ENCODE assay signal across 8 mouse cellular contexts in the genomic region with DNA sequence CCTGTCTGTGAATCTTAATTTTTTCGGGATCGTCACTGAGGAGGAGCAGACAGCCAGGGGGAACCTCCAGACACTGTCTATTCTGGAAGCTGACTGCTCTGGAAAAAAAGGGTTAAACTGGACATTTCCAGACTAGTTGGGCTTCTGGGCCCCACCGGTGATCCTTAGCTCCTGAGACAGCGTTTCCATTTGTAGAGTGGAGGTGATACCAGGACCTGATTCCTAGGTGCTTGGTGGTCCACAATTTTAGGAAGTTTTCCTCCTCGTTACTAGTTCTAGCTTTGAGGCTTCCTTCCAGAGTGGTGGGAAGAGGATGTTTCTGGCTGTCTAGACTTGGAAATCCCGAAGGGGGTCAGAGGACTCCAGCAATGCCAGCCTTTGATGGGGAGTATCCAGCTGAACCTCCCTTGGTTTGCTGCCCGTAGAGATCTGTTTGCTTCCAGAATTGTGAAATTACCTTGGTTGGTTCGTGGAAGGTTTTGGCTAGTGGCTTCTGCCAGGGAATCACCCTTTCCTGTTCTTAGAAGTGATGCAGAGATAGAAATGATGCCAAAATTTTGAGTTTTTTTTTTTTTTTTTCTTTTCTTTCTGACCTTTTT. TPM values are rescaled to one million over a fixed set of nuclear protein-coding genes. Genes with fewer than 3 reads are reported as not detected.
DNase-seq lines count a peak whose midpoint lies in the region; ATAC-seq and TF ChIP-seq lines count a peak whose summit lies in the region.
"Had no signal": no experiment of that assay in that cellular context is flagged by ENCODE, and none has a peak within 500 bp of the region (broad histone marks: within the 10 kb centered on the region; RNA-seq: fewer than 3 reads in every experiment).

No protein-coding gene starts in this region.

- H3K9ac ChIP-seq in lung, embryonic 15.5 days = peak overlapping the region; percentile 96
- H3K9ac ChIP-seq in embryonic facial prominence, embryonic 15.5 days = peak overlapping the region; percentile 97
- peak overlapping the region; percentile 93 for H3K9ac ChIP-seq in intestine, postnatal 0 days (ENCODE audit: low read depth, low read length)

- H3K4me1 ChIP-seq in lung, embryonic 15.5 days = peaks cover 32% of the 10 kb centered on the region
- peaks cover 38% of the 10 kb centered on the region for H3K4me1 ChIP-seq in embryonic facial prominence, embryonic 15.5 days
- peaks cover 16% of the 10 kb centered on the region for H3K4me1 ChIP-seq in intestine, postnatal 0 days (replicated peaks; ENCODE audit: control insufficient read depth, insufficient read depth, low read length)
- H3K4me1 ChIP-seq in olfactory bulb, adult 2 months (ENCODE audit: control insufficient read depth, insufficient read depth, low read length) = peaks cover 23% of the 10 kb centered on the region

- H3K27me3 ChIP-seq in lung, embryonic 15.5 days = no peaks in the 10 kb centered on the region
- no peaks in the 10 kb centered on the region for H3K27me3 ChIP-seq in embryonic facial prominence, embryonic 15.5 days
- H3K27me3 ChIP-seq in intestine, postnatal 0 days (replicated peaks; ENCODE audit: control insufficient read depth, insufficient read depth, low read length) = no peaks in the 10 kb centered on the region

- TF ChIP-seq POLR2A in olfactory bulb, adult 2 months (IDR thresholded peaks at IDR 0.05; ENCODE audit: insufficient read depth, low read depth, low read length) = no peak

- peak overlapping the region; percentile 75; the same call in 1 of the 2 replicates for H3K27ac ChIP-seq in lung, embryonic 15.5 days
- H3K27ac ChIP-seq in embryonic facial prominence, embryonic 15.5 days (replicated peaks) = peak overlapping the region; percentile 90
- peak overlapping the region; percentile 85; the same call in 1 of the 2 replicates for H3K27ac ChIP-seq in intestine, postnatal 0 days (ENCODE audit: low read depth, low read length)
- H3K27ac ChIP-seq in olfactory bulb, adult 2 months (ENCODE audit: insufficient read depth, low read depth, low read length) = no peak overlapping the region

- H3K9me3 ChIP-seq in lung, embryonic 15.5 days = no peaks in the 10 kb centered on the region
- H3K9me3 ChIP-seq in embryonic facial prominence, embryonic 15.5 days (replicated peaks) = no peaks in the 10 kb centered on the region
- H3K9me3 ChIP-seq in intestine, postnatal 0 days (ENCODE audit: control insufficient read depth) = no peaks in the 10 kb centered on the region

- no peaks in the 10 kb centered on the region for H3K36me3 ChIP-seq in lung, embryonic 15.5 days
- H3K36me3 ChIP-seq in embryonic facial prominence, embryonic 15.5 days = no peaks in the 10 kb centered on the region
- peaks cover 5% of the 10 kb centered on the region; the same call in 1 of the 2 replicates for H3K36me3 ChIP-seq in intestine, postnatal 0 days (ENCODE audit: control insufficient read depth, insufficient read depth)

- no peak for TF ChIP-seq CTCF in intestine, postnatal 0 days (IDR thresholded peaks at IDR 0.05; ENCODE audit: low read depth)
- no peak for TF ChIP-seq CTCF in olfactory bulb, adult 2 months (IDR thresholded peaks at IDR 0.05; ENCODE audit: insufficient read depth, low read depth, low read length)

- H3K4me3 ChIP-seq in lung, embryonic 15.5 days = peak overlapping the region; percentile 70
- peak overlapping the region; percentile 99 for H3K4me3 ChIP-seq in embryonic facial prominence, embryonic 15.5 days (replicated peaks)
- peak overlapping the region; percentile 90 for H3K4me3 ChIP-seq in intestine, postnatal 0 days (ENCODE audit: low read depth, low read length)
- H3K4me3 ChIP-seq in olfactory bulb, adult 2 months (ENCODE audit: insufficient read depth, low read depth, low read length) = peak overlapping the region; percentile 81

- 5% methylated on average over 8 of the region's 8 CpGs for WGBS in lung, embryonic 15.5 days
- WGBS in embryonic facial prominence, embryonic 15.5 days = 6% methylated on average over 8 of the region's 8 CpGs
- WGBS in intestine, postnatal 0 days = 6% methylated on average over 8 of the region's 8 CpGs
- WGBS in olfactory bulb, adult 2 months = 3% methylated on average over 8 of the region's 8 CpGs

- peak overlapping the region; percentile 78 for H3K4me2 ChIP-seq in lung, embryonic 15.5 days
- peak overlapping the region; percentile 82 for H3K4me2 ChIP-seq in embryonic facial prominence, embryonic 15.5 days (replicated peaks)
- H3K4me2 ChIP-seq in intestine, postnatal 0 days (replicated peaks; ENCODE audit: low read depth) = peak overlapping the region; percentile 72

- DNase-seq in lung, adult 18-20 months = no peak
- DNase-seq in layer of hippocampus, postnatal 10 days (ENCODE audit: low spot score in 2 of 2) = no peak
- DNase-seq in layer of hippocampus, postnatal 36 days = no peak

- ATAC-seq in lung, embryonic 15.5 days (ENCODE audit: borderline replicate concordance, extremely low read depth, low FRiP score, low TSS enrichment) = no peak
- ATAC-seq in embryonic facial prominence, embryonic 15.5 days (ENCODE audit: insufficient number of reproducible peaks, low FRiP score, low TSS enrichment, low read depth) = no peak
- ATAC-seq in intestine, postnatal 0 days = no peak

RNA-seq across cellular contexts. Expression of gene Zfp598, which starts 0.9 kb away (rescaled TPM):
- 21.2 and 22.2 TPM in 2 replicates for polyA plus RNA-seq in lung, embryonic 15.5 days (2015; fragmentation: Nextera tagmentation; extraction: Ambion mirVana)
- 23.8 and 26.8 TPM in 2 replicates for polyA plus RNA-seq in embryonic facial prominence, embryonic 15.5 days (2015; fragmentation: Nextera tagmentation; extraction: Ambion mirVana)
- polyA plus RNA-seq in intestine, postnatal 0 days (2015; fragmentation: Nextera tagmentation; extraction: Ambion mirVana) = 13.4 and 13.5 TPM in 2 replicates
- polyA plus RNA-seq in olfactory bulb, adult 2 months (2012; ENCODE audit: insufficient read depth, insufficient read length, low replicate concordance, missing spikeins) = not detected in 2 replicates
- total RNA-seq in layer of hippocampus, postnatal 10 days (2021) = 10 to 100 TPM; 40.1 to 43.6 TPM
- 10 to 100 TPM; 38.2 to 43.5 TPM for total RNA-seq in layer of hippocampus, postnatal 36 days (2021)

RNA-seq across cellular contexts. Expression of gene Npw, which starts 12.1 kb away (rescaled TPM):
- polyA plus RNA-seq in lung, embryonic 15.5 days (2015; fragmentation: Nextera tagmentation; extraction: Ambion mirVana) = 2.1 and 2.3 TPM in 2 replicates
- polyA plus RNA-seq in embryonic facial prominence, embryonic 15.5 days (2015; fragmentation: Nextera tagmentation; extraction: Ambion mirVana) = 0.36 and 0.56 TPM in 2 replicates
- polyA plus RNA-seq in intestine, postnatal 0 days (2015; fragmentation: Nextera tagmentation; extraction: Ambion mirVana) = 0.20 TPM in 1 of 2 replicates, not detected in the other
- polyA plus RNA-seq in olfactory bulb, adult 2 months (2012; ENCODE audit: insufficient read depth, insufficient read length, low replicate concordance, missing spikeins) = not detected in 2 replicates
- 1 to 10 TPM; 1.3 to 1.6 TPM for total RNA-seq in layer of hippocampus, postnatal 10 days (2021)
- 1 to 10 TPM; 1.7 to 2.9 TPM for total RNA-seq in layer of hippocampus, postnatal 36 days (2021)
- total RNA-seq: monocyte, adult 5-6 weeks had no signal

RNA-seq across cellular contexts. Expression of gene Syngr3, which starts 19.4 kb away (rescaled TPM):
- polyA plus RNA-seq in lung, embryonic 15.5 days (2015; fragmentation: Nextera tagmentation; extraction: Ambion mirVana) = 1.0 and 2.0 TPM in 2 replicates
- polyA plus RNA-seq in embryonic facial prominence, embryonic 15.5 days (2015; fragmentation: Nextera tagmentation; extraction: Ambion mirVana) = 2.0 and 2.9 TPM in 2 replicates
- polyA plus RNA-seq in intestine, postnatal 0 days (2015; fragmentation: Nextera tagmentation; extraction: Ambion mirVana) = 6.0 and 6.2 TPM in 2 replicates
- polyA plus RNA-seq in olfactory bulb, adult 2 months (2012; ENCODE audit: insufficient read depth, insufficient read length, low replicate concordance, missing spikeins) = not detected in 2 replicates
- 100 to 1,000 TPM; 211 to 212 TPM for total RNA-seq in layer of hippocampus, postnatal 10 days (2021)
- total RNA-seq in layer of hippocampus, postnatal 36 days (2021) = 100 to 1,000 TPM; 152 to 165 TPM
- total RNA-seq: monocyte, adult 5-6 weeks had no signal

RNA-seq across cellular contexts. Expression of gene Slc9a3r2, which starts 20.2 kb away (rescaled TPM):
- 87.3 and 92.4 TPM in 2 replicates for polyA plus RNA-seq in lung, embryonic 15.5 days (2015; fragmentation: Nextera tagmentation; extraction: Ambion mirVana)
- 64.4 and 65.9 TPM in 2 replicates for polyA plus RNA-seq in embryonic facial prominence, embryonic 15.5 days (2015; fragmentation: Nextera tagmentation; extraction: Ambion mirVana)
- polyA plus RNA-seq in intestine, postnatal 0 days (2015; fragmentation: Nextera tagmentation; extraction: Ambion mirVana) = 26.5 and 30.1 TPM in 2 replicates
- not detected in 2 replicates for polyA plus RNA-seq in olfactory bulb, adult 2 months (2012; ENCODE audit: insufficient read depth, insufficient read length, low replicate concordance, missing spikeins)
- 10 to 100 TPM; 48.5 to 49.4 TPM for total RNA-seq in layer of hippocampus, postnatal 10 days (2021)
- total RNA-seq in layer of hippocampus, postnatal 36 days (2021) = 10 to 100 TPM; 41.1 to 43.3 TPM

RNA-seq across cellular contexts. Expression of gene Gfer, which starts 25.6 kb away (rescaled TPM):
- polyA plus RNA-seq in lung, embryonic 15.5 days (2015; fragmentation: Nextera tagmentation; extraction: Ambion mirVana) = 47.3 and 47.4 TPM in 2 replicates
- polyA plus RNA-seq in embryonic facial prominence, embryonic 15.5 days (2015; fragmentation: Nextera tagmentation; extraction: Ambion mirVana) = 33.1 and 35.2 TPM in 2 replicates
- 42.0 and 42.2 TPM in 2 replicates for polyA plus RNA-seq in intestine, postnatal 0 days (2015; fragmentation: Nextera tagmentation; extraction: Ambion mirVana)
- polyA plus RNA-seq in olfactory bulb, adult 2 months (2012; ENCODE audit: insufficient read depth, insufficient read length, low replicate concordance, missing spikeins) = not detected in 2 replicates
- 10 to 100 TPM; 19.3 to 22.4 TPM for total RNA-seq in layer of hippocampus, postnatal 10 days (2021)
- total RNA-seq in layer of hippocampus, postnatal 36 days (2021) = 10 to 100 TPM; 17.0 to 22.7 TPM

Comparison
In these comparisons a context has a peak if more than half of its experiments do, and no peak if none do; other contexts are left out.
1. RNA of gene Zfp598, which starts 0.9 kb away (polyA plus RNA-seq): 23.8 to 26.8 TPM in embryonic facial prominence, embryonic 15.5 days, 21.2 to 22.2 TPM in lung, embryonic 15.5 days and 13.4 to 13.5 TPM in intestine, postnatal 0 days; not detected in olfactory bulb, adult 2 months; every median in the first group is over 10 times any median in the second.
2. Peak in every context shown above with its lines, with median percentiles within 50 percentile points of each other: H3K4me2 ChIP-seq, H3K4me3 ChIP-seq and H3K9ac ChIP-seq.